Comparison of ENCODE assay signal across 16 mouse cellular contexts in genomic region chr11:70115901-70116300, GRCm38 (mm10). TPM values are rescaled to one million over a fixed set of nuclear protein-coding genes. Genes with fewer than 3 reads are reported as not detected.
DNase-seq lines count a peak whose midpoint lies in the region.
"Had no signal": no experiment of that assay in that cellular context is flagged by ENCODE, and none has a peak within 500 bp of the region (broad histone marks: within the 10 kb centered on the region; RNA-seq: fewer than 3 reads in every experiment).

No protein-coding gene starts in this region.

- DNase-seq in heart, adult 11 months: peak; percentile 85
- DNase-seq in heart, adult 8-10 months (ENCODE audit: low spot score): no peak
- DNase-seq: adrenal gland, adult 2 months; adrenal gland, adult 8-10 months; adrenal gland, postnatal 10 days; adrenal gland, postnatal 14 days; adrenal gland, postnatal 25 days; adrenal gland, postnatal 36 days; B cell, adult 2 months; cerebellum, adult 11 months; cerebellum, adult 11-12 months; cerebellum, adult 18-20 months; cerebellum, adult 2 months had no signal

RNA-seq across cellular contexts. Expression of gene Mgl2, which starts 14.2 kb away (rescaled TPM):
- 1 to 10 TPM; 2.6 to 4.5 (median 3.2) TPM for total RNA-seq in heart, adult 8-10 months (2022)
- total RNA-seq: G1E had no signal

RNA-seq across cellular contexts. Expression of gene Asgr2, which starts 23.5 kb away (rescaled TPM):
- under 1 TPM in 1 of 4 experiments, not detected in 3; 0.34 TPM for total RNA-seq in heart, adult 8-10 months (2022)
- total RNA-seq: G1E, MEL had no signal

RNA-seq across cellular contexts. Expression of gene Clec10a, which starts 40.1 kb away (rescaled TPM):
- 1 to 10 TPM; 1.7 to 4.2 (median 3.2) TPM for total RNA-seq in heart, adult 8-10 months (2022)
- total RNA-seq: CH12.LX had no signal
